In genomic region chr5:8349557-8349956, GRCm38 (mm10) we compare ENCODE assay signal across 24 mouse cellular contexts. TPM values are rescaled to one million over a fixed set of nuclear protein-coding genes. Genes with fewer than 3 reads are reported as not detected.
DNase-seq lines count a peak whose midpoint lies in the region; ATAC-seq and TF ChIP-seq lines count a peak whose summit lies in the region.
"Had no signal": no experiment of that assay in that cellular context is flagged by ENCODE, and none has a peak within 500 bp of the region (broad histone marks: within the 10 kb centered on the region; RNA-seq: fewer than 3 reads in every experiment).

No protein-coding gene starts in this region.

- in situ Hi-C loops in CH12.LX (cut with MboI; ENCODE audit: low pct_ligation_motif_present, low pct_unique_long_range_greater_than_20kb, low sequenced_read_pairs), result no loop called here

- no peaks in the 10 kb centered on the region for H3K27me3 ChIP-seq in kidney, embryonic 16.5 days (ENCODE audit: insufficient read depth, low read length)
- H3K27me3 ChIP-seq in kidney, embryonic 14.5 days (ENCODE audit: control insufficient read depth, insufficient read depth, low read length), result no peaks in the 10 kb centered on the region
- no peaks in the 10 kb centered on the region for H3K27me3 ChIP-seq in kidney, adult 2 months (replicated peaks; ENCODE audit: control insufficient read depth, insufficient read depth, low read length)
- H3K27me3 ChIP-seq in CH12.LX (replicated peaks), result no peaks in the 10 kb centered on the region
- H3K27me3 ChIP-seq: embryonic facial prominence, embryonic 13.5 days; forebrain, embryonic 13.5 days; hindbrain, embryonic 13.5 days had no signal

- no peaks in the 10 kb centered on the region for H3K36me3 ChIP-seq in kidney, embryonic 16.5 days (ENCODE audit: insufficient read depth, low read length)
- no peaks in the 10 kb centered on the region for H3K36me3 ChIP-seq in kidney, embryonic 14.5 days (ENCODE audit: control insufficient read depth, insufficient read depth, low read length)
- H3K36me3 ChIP-seq in kidney, adult 2 months (ENCODE audit: control insufficient read depth, insufficient read depth, low read length), result no peaks in the 10 kb centered on the region
- H3K36me3 ChIP-seq in CH12.LX (replicated peaks in 1 of 2; ENCODE audit: control insufficient read depth in 1 of 2, insufficient read depth in 1 of 2, low read length in 1 of 2), result no peaks in the 10 kb centered on the region
- H3K36me3 ChIP-seq: embryonic facial prominence, embryonic 13.5 days; heart, embryonic 10.5 days had no signal

- TF ChIP-seq EP300 in CH12.LX (IDR thresholded peaks at IDR 0.05; ENCODE audit: low read length), result no peak

- 59% methylated on average over 10 of the region's 10 CpGs for WGBS in kidney, embryonic 16.5 days
- 61% methylated on average over 10 of the region's 10 CpGs for WGBS in kidney, embryonic 14.5 days
- 59% methylated on average over 10 of the region's 10 CpGs for WGBS in kidney, adult 2 months

- TF ChIP-seq POLR2A in kidney, adult 2 months (IDR thresholded peaks at IDR 0.05; ENCODE audit: low read depth, low read length), result no peak
- TF ChIP-seq POLR2A in CH12.LX (IDR thresholded peaks at IDR 0.05; ENCODE audit: low read depth, low read length), result no peak

- H3K9ac ChIP-seq in kidney, embryonic 16.5 days (replicated peaks; ENCODE audit: low read length), result no peak overlapping the region
- no peak overlapping the region for H3K9ac ChIP-seq in kidney, embryonic 14.5 days (ENCODE audit: low read depth, low read length)
- no peak overlapping the region for H3K9ac ChIP-seq in CH12.LX (ENCODE audit: insufficient read depth, low read depth)
- H3K9ac ChIP-seq: embryonic facial prominence, embryonic 13.5 days; forebrain, embryonic 13.5 days; forebrain, postnatal 0 days; hindbrain, embryonic 13.5 days had no signal

- no peak overlapping the region for H3K4me2 ChIP-seq in kidney, embryonic 16.5 days (replicated peaks; ENCODE audit: low read depth, low read length)
- no peak overlapping the region for H3K4me2 ChIP-seq in kidney, embryonic 14.5 days (replicated peaks; ENCODE audit: low read depth, low read length)
- H3K4me2 ChIP-seq in CH12.LX (ENCODE audit: insufficient read depth, low read depth, poor library complexity, severe bottlenecking), result peak overlapping the region; percentile 12; the same call in 1 of the 2 replicates
- H3K4me2 ChIP-seq: embryonic facial prominence, embryonic 13.5 days; forebrain, embryonic 13.5 days; hindbrain, embryonic 13.5 days had no signal

- TF ChIP-seq RAD21 in CH12.LX (IDR thresholded peaks at IDR 0.05; ENCODE audit: low read depth, low read length), result no peak

- no peaks in the 10 kb centered on the region for H3K79me2 ChIP-seq in CH12.LX (replicated peaks; ENCODE audit: control insufficient read depth, extremely low read depth, insufficient read depth, poor library complexity, severe bottlenecking)

- 0 out of 2 replicates have a peak, but pooled peaks cover 3% of the 10 kb centered on the region for H3K4me1 ChIP-seq in kidney, embryonic 16.5 days (ENCODE audit: insufficient read depth, low read length)
- H3K4me1 ChIP-seq in kidney, embryonic 14.5 days (ENCODE audit: control insufficient read depth, insufficient read depth, low read length), result no peaks in the 10 kb centered on the region
- no peaks in the 10 kb centered on the region for H3K4me1 ChIP-seq in kidney, adult 2 months (ENCODE audit: control insufficient read depth, insufficient read depth, low read length)
- H3K4me1 ChIP-seq in CH12.LX (ENCODE audit: control insufficient read depth in 1 of 2, insufficient read depth in 2 of 2), result peaks cover 8 to 46% of the 10 kb centered on the region in 2 experiments
- H3K4me1 ChIP-seq: embryonic facial prominence, embryonic 13.5 days; forebrain, embryonic 13.5 days; heart, embryonic 10.5 days; hindbrain, embryonic 13.5 days had no signal

- DNase-seq in kidney, postnatal 4 days, result peak; percentile 12 to 24
- no peak for DNase-seq in kidney, adult 2 months
- no peak for DNase-seq in CH12.LX (ENCODE audit: extremely low read depth)
- DNase-seq in induced T-regulatory cell, adult 2 months (ENCODE audit: low read depth), result peak; percentile 4
- DNase-seq in gastrocnemius, adult 18-20 months (ENCODE audit: low spot score), result no peak
- DNase-seq in adrenal gland, postnatal 25 days, result no peak
- DNase-seq: adrenal gland, postnatal 10 days; B cell, adult 2 months; cerebellum, adult 11-12 months; cerebellum, adult 9-10 months; cerebellum, postnatal 25 days; forebrain, postnatal 0 days; gastrocnemius, adult 2 months; gastrocnemius, postnatal 25 days; heart, adult 18-20 months; heart, postnatal 10 days; heart, postnatal 4 days had no signal

- dilution Hi-C loops in CH12.LX (cut with MboI; ENCODE audit: extremely low pct_ligation_motif_present, extremely low pct_unique_long_range_greater_than_20kb, low sequenced_read_pairs), result no loop called here

- H3K4me3 ChIP-seq in kidney, embryonic 16.5 days (ENCODE audit: low read length), result no peak overlapping the region
- no peak overlapping the region for H3K4me3 ChIP-seq in kidney, embryonic 14.5 days (ENCODE audit: low read length)
- H3K4me3 ChIP-seq in kidney, adult 2 months (ENCODE audit: insufficient read depth, low read depth, low read length), result no peak overlapping the region
- H3K4me3 ChIP-seq in CH12.LX (replicated peaks in 1 of 3; ENCODE audit: low read depth in 2 of 3, low read length in 2 of 3, poor library complexity in 1 of 3), result no peak overlapping the region
- H3K4me3 ChIP-seq: embryonic facial prominence, embryonic 13.5 days; forebrain, embryonic 13.5 days; gastrocnemius, adult 2 months; heart, embryonic 10.5 days; hindbrain, embryonic 13.5 days had no signal

- ATAC-seq in kidney, embryonic 16.5 days (ENCODE audit: low FRiP score, low TSS enrichment), result 0 out of 2 replicates have a peak, but pooled peaks have one; percentile 17
- no peak for ATAC-seq in kidney, embryonic 14.5 days (ENCODE audit: low FRiP score, low TSS enrichment)
- ATAC-seq: CD4-positive, CD25-positive, alpha-beta regulatory T cell, adult 4 months; forebrain, embryonic 13.5 days; forebrain, postnatal 0 days had no signal

- H3K9me3 ChIP-seq in kidney, embryonic 16.5 days (ENCODE audit: low read length), result no peaks in the 10 kb centered on the region
- no peaks in the 10 kb centered on the region for H3K9me3 ChIP-seq in kidney, embryonic 14.5 days (ENCODE audit: control insufficient read depth, low read length)
- no peaks in the 10 kb centered on the region for H3K9me3 ChIP-seq in CH12.LX (replicated peaks; ENCODE audit: low read length)
- H3K9me3 ChIP-seq: embryonic facial prominence, embryonic 13.5 days; forebrain, embryonic 13.5 days; heart, embryonic 10.5 days; hindbrain, embryonic 13.5 days had no signal

- TF ChIP-seq CTCF in kidney, adult 2 months (conservative IDR thresholded peaks at IDR 0.05; ENCODE audit: insufficient read depth, insufficient read length, low read depth, low read length), result no peak
- TF ChIP-seq CTCF in CH12.LX (conservative IDR thresholded peaks at IDR 0.05 in 1 of 2, IDR thresholded peaks at IDR 0.05 in 1 of 2; ENCODE audit: low read depth in 2 of 2, low read length in 2 of 2), result no peak

- H3K27ac ChIP-seq in kidney, embryonic 16.5 days (ENCODE audit: low read length), result no peak overlapping the region
- no peak overlapping the region for H3K27ac ChIP-seq in kidney, embryonic 14.5 days (ENCODE audit: low read depth, low read length)
- no peak overlapping the region for H3K27ac ChIP-seq in kidney, adult 2 months (ENCODE audit: insufficient read depth, low read depth, low read length)
- no peak overlapping the region for H3K27ac ChIP-seq in CH12.LX (ENCODE audit: insufficient read depth, low read depth)
- H3K27ac ChIP-seq: embryonic facial prominence, embryonic 13.5 days; forebrain, embryonic 13.5 days; gastrocnemius, adult 2 months; heart, embryonic 10.5 days; hindbrain, embryonic 13.5 days had no signal

TF ChIP-seq in CH12.LX, 34 proteins besides CTCF, POLR2A, EP300 and RAD21:
- TF ChIP-seq CHD2 (IDR thresholded peaks at IDR 0.05; ENCODE audit: low read length), result no peak
- TF ChIP-seq JUND (conservative IDR thresholded peaks at IDR 0.05; ENCODE audit: low read depth, low read length), result no peak
- no peak for TF ChIP-seq USF1 (IDR thresholded peaks at IDR 0.05; ENCODE audit: low read depth, low read length)
- TF ChIP-seq USF2 (conservative IDR thresholded peaks at IDR 0.05; ENCODE audit: low read depth, low read length), result no peak
- TF ChIP-seq CHD1 (IDR thresholded peaks at IDR 0.05; ENCODE audit: low read depth, low read length), result no peak
- TF ChIP-seq KAT2A (IDR thresholded peaks at IDR 0.05; ENCODE audit: insufficient replicate concordance, low read length), result no peak
- no peak for TF ChIP-seq SMC3 (IDR thresholded peaks at IDR 0.05; ENCODE audit: low read depth, low read length)
- TF ChIP-seq SIN3A (IDR thresholded peaks at IDR 0.05; ENCODE audit: low read length), result no peak
- no peak; the same call in 1 of the 2 replicates for TF ChIP-seq MEF2A (IDR thresholded peaks at IDR 0.05; ENCODE audit: borderline replicate concordance, low read depth, low read length)
- TF ChIP-seq JUN (IDR thresholded peaks at IDR 0.05; ENCODE audit: insufficient read depth, low read depth, low read length), result no peak
- no peak for TF ChIP-seq NRF1 (IDR thresholded peaks at IDR 0.05; ENCODE audit: low read depth, low read length)
- no peak for TF ChIP-seq ZMIZ1 (IDR thresholded peaks at IDR 0.05; ENCODE audit: low read depth, low read length)

RNA-seq across cellular contexts. Expression of gene Adam22, which starts 18.4 kb away (rescaled TPM):
- 9.0 and 10.5 TPM in 2 replicates for polyA plus RNA-seq in kidney, embryonic 16.5 days (2015; fragmentation: Nextera tagmentation; extraction: Ambion mirVana)
- polyA plus RNA-seq in kidney, embryonic 14.5 days (2014; fragmentation: Nextera tagmentation; extraction: Ambion mirVana), result 7.6 and 10.2 TPM in 2 replicates
- 1.3 and 1.5 TPM in 2 replicates for polyA plus RNA-seq in kidney, adult 2 months (2012; rRNA removed)
- 0.38 and 0.55 TPM in 2 replicates for total RNA-seq in CH12.LX (2012; rRNA removed)
- total RNA-seq in CH12.LX (2014; rRNA removed), result 0.07 and 0.16 TPM in 2 replicates
- polyA plus RNA-seq in CH12.LX (2012; ENCODE audit: insufficient read length, low read depth), result 0.14 and 0.19 TPM in 2 replicates
- total RNA-seq in gastrocnemius, adult 18-20 months (2021), result 1 to 10 TPM; 2.4 to 3.3 TPM
- 3.2 and 3.9 TPM in 2 replicates for total RNA-seq in adrenal gland, postnatal 25 days (2021)

Comparison
In these comparisons a context has a peak if more than half of its experiments do, and no peak if none do; other contexts are left out.
1. DNase-seq: peak in kidney, postnatal 4 days (2 of 2) and induced T-regulatory cell, adult 2 months (single experiment); none in kidney, adult 2 months (single experiment), CH12.LX (single experiment), gastrocnemius, adult 18-20 months (single experiment) and adrenal gland, postnatal 25 days (single experiment).